Mouse (Mus musculus) megakaryocyte progenitor cell, adult 5-6 weeks (primary cell): ENCODE measurements at regions not wholly inside any gene's neighbourhood (a gene's known extent, or its start where the extent isn't known, plus 50 kb on each side); places are given as distances from the start of the nearest gene placed in this dataset.

Source experiments
- ATAC-seq: replicated peaks from 2 replicates; pipeline ENCODE4 v1.8.0; 2016; ENCODE audit warnings: mild to moderate bottlenecking, moderate TSS enrichment, inconsistent platforms; ENCODE audit not compliant: poor library complexity

GRCm38 (mm10) chr6:17400147-17400546 is 63.5 kb upstream of the Met start:
- peak; percentile 68 for ATAC-seq

DNA sequence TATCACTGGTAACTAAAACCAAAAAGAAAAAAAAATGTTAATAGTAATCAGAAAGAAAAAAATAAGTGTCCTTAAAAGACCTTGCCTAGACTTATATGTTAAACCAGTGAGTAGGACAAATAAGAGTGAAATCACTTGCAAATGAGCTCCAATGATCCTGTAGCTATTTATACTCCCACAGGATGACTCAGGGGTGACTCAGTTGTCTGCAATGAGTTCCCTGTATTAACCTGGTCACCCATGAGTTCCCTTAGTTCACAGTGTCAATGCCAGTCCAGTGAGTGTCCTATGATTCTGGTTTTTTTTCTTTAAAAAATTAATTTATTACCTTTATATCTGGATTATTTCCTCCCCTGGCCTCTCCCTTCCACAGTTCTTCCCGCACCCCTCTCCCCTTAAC is 55.5 kb upstream of the Met start:
- ATAC-seq = no peak

- peak; percentile 95 for ATAC-seq
Observed at GRCm38 (mm10) chr6:17409703-17410408, 53.7 kb upstream of the Met start.

GRCm38 (mm10) chr6:17410409-17410722 is 53.2 kb upstream of the Met start:
- peak; percentile 47 for ATAC-seq
